Mouse (Mus musculus): Measurements from ENCODE around the gene Gm1043. TPM values are rescaled to one million over a fixed set of nuclear protein-coding genes. Genes with fewer than 3 reads are reported as not detected.

The Gm1043 gene
- total RNA-seq (2021), result under 1 TPM; 0.23 to 0.52 TPM
- 0.03 and 0.68 TPM in 2 replicates for polyA plus RNA-seq (2012; rRNA removed)
- long read RNA-seq, result 0 reads

- DNase-seq, result no peak
These were observed at the start of gene Gm1043 for GRCm38 (mm10) chr5:37085241-37085640. Gm1043 (plus strand) TSS chr5:37085370.

- DNase-seq, result no peak
These were observed 49.3 kb upstream of the Gm1043 start for GRCm38 (mm10) chr5:37035896-37036295.

- DNase-seq, result no peak
These were observed 48.3 kb upstream of the Gm1043 start for GRCm38 (mm10) chr5:37036884-37037283.

- DNase-seq, result peak; percentile 28
These were observed 45.3 kb upstream of the Gm1043 start for GRCm38 (mm10) chr5:37039908-37040307.

- no peak for DNase-seq
These were observed 44.5 kb upstream of the Gm1043 start for GRCm38 (mm10) chr5:37040711-37041110.

GRCm38 (mm10) chr5:37041651-37042050 is 43.5 kb upstream of the Gm1043 start:
- DNase-seq, result no peak

- DNase-seq, result no peak
These were observed 42.2 kb upstream of the Gm1043 start for GRCm38 (mm10) chr5:37042934-37043333.

- no peak for DNase-seq
These were observed 40.4 kb upstream of the Gm1043 start for GRCm38 (mm10) chr5:37044793-37045192.

- DNase-seq, result no peak
These were observed 39.6 kb upstream of the Gm1043 start for GRCm38 (mm10) chr5:37045582-37045981.

- no peak for DNase-seq
These were observed 38.4 kb upstream of the Gm1043 start for GRCm38 (mm10) chr5:37046791-37047190.

- no peak for DNase-seq
These were observed 37.8 kb upstream of the Gm1043 start for GRCm38 (mm10) chr5:37047206-37047915.

GRCm38 (mm10) chr5:37047992-37048391 is 37.2 kb upstream of the Gm1043 start:
- no peak for DNase-seq

- no peak for DNase-seq
These were observed 36.1 kb upstream of the Gm1043 start for GRCm38 (mm10) chr5:37049111-37049510.

GRCm38 (mm10) chr5:37050521-37051373 is 34.4 kb upstream of the Gm1043 start:
- DNase-seq, result peak; percentile 84

- no peak for DNase-seq
These were observed 33.6 kb upstream of the Gm1043 start for GRCm38 (mm10) chr5:37051374-37052100.

- no peak for DNase-seq
These were observed 32.3 kb upstream of the Gm1043 start for GRCm38 (mm10) chr5:37052846-37053245.

GRCm38 (mm10) chr5:37055789-37056188 is 29.4 kb upstream of the Gm1043 start:
- DNase-seq, result no peak

- no peak for DNase-seq
These were observed 28.7 kb upstream of the Gm1043 start for GRCm38 (mm10) chr5:37056471-37056870.

- DNase-seq, result no peak
These were observed 23.6 kb upstream of the Gm1043 start for GRCm38 (mm10) chr5:37061612-37062011.

GRCm38 (mm10) chr5:37064454-37065449 is 20.4 kb upstream of the Gm1043 start:
- no peak for DNase-seq
